Mouse (Mus musculus): Measurements from ENCODE around the gene Stk4.

DNA sequence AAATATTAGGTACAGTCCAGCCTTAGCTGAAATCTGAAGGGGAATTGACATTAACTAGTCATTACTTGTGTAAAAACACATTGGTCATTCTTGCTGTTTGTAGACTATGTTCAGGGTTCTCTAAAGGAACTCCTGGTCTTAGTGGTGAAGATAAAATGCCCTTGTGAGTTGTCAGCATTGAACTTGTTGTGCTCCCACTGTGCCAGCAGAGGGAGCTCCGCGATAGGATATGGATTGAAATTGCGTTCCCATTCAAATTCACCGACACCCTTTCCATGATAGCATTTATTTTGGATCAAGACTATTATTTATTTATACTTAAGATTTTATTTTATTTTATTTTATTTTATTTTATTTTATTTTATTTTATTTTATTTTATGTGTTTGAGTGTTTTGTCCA is 33.4 kb downstream of the Stk4 start:
- TF ChIP-seq GATA1 (IDR thresholded peaks at IDR 0.05; ENCODE audit: borderline replicate concordance, low read length): no peak
- no peak for TF ChIP-seq FLI1 (IDR thresholded peaks at IDR 0.05; ENCODE audit: low read length)

All from megakaryocyte, embryonic 14.5 days (primary cell).